Mouse (Mus musculus): ENCODE results near the gene Rad54l.

Rad54l gene

GRCm38 (mm10) chr4:116140801-116141574 is 17.5 kb upstream of the Rad54l start:
- no peak for DNase-seq (ENCODE audit: low spot score)

- DNase-seq (ENCODE audit: low spot score), result no peak
These were observed 14.0 kb upstream of the Rad54l start for GRCm38 (mm10) chr4:116137421-116137996.

- DNase-seq (ENCODE audit: low spot score), result no peak
These were observed 11.5 kb upstream of the Rad54l start for GRCm38 (mm10) chr4:116134990-116135389.

GRCm38 (mm10) chr4:116133126-116133525 is 9.6 kb upstream of the Rad54l start:
- no peak for DNase-seq (ENCODE audit: low spot score)

- no peak for DNase-seq (ENCODE audit: low spot score)
These were observed 4.5 kb upstream of the Rad54l start for GRCm38 (mm10) chr4:116127956-116128355.

- DNase-seq (ENCODE audit: low spot score), result no peak
These were observed 2.4 kb upstream of the Rad54l start for GRCm38 (mm10) chr4:116125803-116126386.

- DNase-seq (ENCODE audit: low spot score), result no peak
These were observed 728 bp downstream of the Rad54l start for GRCm38 (mm10) chr4:116122762-116123161.

GRCm38 (mm10) chr4:116111486-116111885 is 12.0 kb downstream of the Rad54l start:
- DNase-seq (ENCODE audit: low spot score), result no peak

- no peak for DNase-seq (ENCODE audit: low spot score)
These were observed 12.8 kb downstream of the Rad54l start for GRCm38 (mm10) chr4:116110695-116111094.

- no peak for DNase-seq (ENCODE audit: low spot score)
These were observed 18.2 kb downstream of the Rad54l start for GRCm38 (mm10) chr4:116105278-116105677.

- no peak for DNase-seq (ENCODE audit: low spot score)
These were observed 22.5 kb downstream of the Rad54l start for GRCm38 (mm10) chr4:116100959-116101358.

- DNase-seq (ENCODE audit: low spot score), result no peak
These were observed 26.3 kb downstream of the Rad54l start for GRCm38 (mm10) chr4:116097211-116097610.

GRCm38 (mm10) chr4:116096291-116096690 is 27.2 kb downstream of the Rad54l start:
- no peak for DNase-seq (ENCODE audit: low spot score)

- no peak for DNase-seq (ENCODE audit: low spot score)
These were observed 34.8 kb downstream of the Rad54l start for GRCm38 (mm10) chr4:116088510-116089249.

GRCm38 (mm10) chr4:116077240-116078095 is 46.0 kb downstream of the Rad54l start:
- DNase-seq (ENCODE audit: low spot score), result no peak

GRCm38 (mm10) chr4:116076369-116077231 is 46.9 kb downstream of the Rad54l start:
- DNase-seq (ENCODE audit: low spot score), result peak; percentile 25

GRCm38 (mm10) chr4:116075631-116076368 is 47.7 kb downstream of the Rad54l start:
- DNase-seq (ENCODE audit: low spot score), result peak; percentile 65

GRCm38 (mm10) chr4:116074861-116075620 is 48.4 kb downstream of the Rad54l start, which contains the start of the genes Uqcrh and Lrrc41:
Gene Uqcrh (minus strand): TSS chr4:116075071.
Gene Lrrc41 (plus strand): TSS chr4:116075269.
- DNase-seq (ENCODE audit: low spot score), result peak; percentile 98

- no peak for DNase-seq (ENCODE audit: low spot score)
These were observed 49.3 kb downstream of the Rad54l start for GRCm38 (mm10) chr4:116074145-116074675.
